19 mouse cellular contexts compared by ENCODE assay signal in the genomic region with DNA sequence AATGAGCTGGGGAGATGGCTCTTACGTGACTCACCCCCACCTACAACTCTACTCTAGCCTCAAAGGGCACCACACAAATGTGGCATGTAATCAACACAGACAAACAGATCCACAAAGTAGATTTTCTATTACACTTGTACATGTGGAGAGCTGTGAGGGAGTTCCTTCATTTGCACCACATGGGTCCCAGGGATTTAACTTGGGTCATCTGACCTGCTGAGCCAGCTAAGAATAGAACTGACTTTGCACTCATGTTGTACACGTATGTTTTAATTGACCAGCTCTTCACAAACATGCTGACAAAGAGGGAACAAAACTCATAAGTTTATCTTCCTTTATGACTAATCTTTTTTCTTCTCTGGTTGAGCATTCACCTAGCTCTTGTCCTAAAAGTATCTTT.
"Had no signal": no experiment of that assay in that cellular context is flagged by ENCODE, and none has a peak within 500 bp of the region (broad histone marks: within the 10 kb centered on the region; RNA-seq: fewer than 3 reads in every experiment).

No protein-coding gene starts in this region.

- H3K27ac ChIP-seq: kidney, postnatal 0 days; layer of hippocampus, adult 2 months; limb, embryonic 10.5 days; limb, embryonic 13.5 days; liver, embryonic 12.5 days; liver, embryonic 15.5 days; lung, embryonic 15.5 days; stomach, postnatal 0 days had no signal

- H3K9ac ChIP-seq: limb, embryonic 13.5 days; liver, embryonic 12.5 days; liver, embryonic 15.5 days; lung, embryonic 15.5 days had no signal

- H3K4me2 ChIP-seq: limb, embryonic 13.5 days; liver, embryonic 12.5 days; liver, embryonic 15.5 days; lung, embryonic 15.5 days; midbrain, embryonic 11.5 days had no signal

- H3K27me3 ChIP-seq: limb, embryonic 13.5 days; liver, embryonic 12.5 days; liver, embryonic 15.5 days; lung, embryonic 15.5 days; megakaryocyte, embryonic 14.5 days had no signal

- H3K4me3 ChIP-seq: layer of hippocampus, adult 2 months; limb, embryonic 10.5 days; limb, embryonic 13.5 days; liver, embryonic 12.5 days; liver, embryonic 15.5 days; lung, embryonic 15.5 days; megakaryocyte, embryonic 14.5 days had no signal

- H3K4me1 ChIP-seq: limb, embryonic 10.5 days; limb, embryonic 13.5 days; liver, embryonic 12.5 days; lung, embryonic 15.5 days had no signal

- DNase-seq: kidney, postnatal 25 days; layer of hippocampus, adult 9-11 months; liver; lung, adult 18-20 months; lung, postnatal 10 days; lung, postnatal 36 days; midbrain, embryonic 14.5 days; thymus, adult 18-20 months; thymus, postnatal 36 days had no signal

- H3K9me3 ChIP-seq: limb, embryonic 10.5 days; limb, embryonic 13.5 days; liver, embryonic 12.5 days; liver, embryonic 15.5 days; lung, embryonic 15.5 days; megakaryocyte, embryonic 14.5 days had no signal

- ATAC-seq: liver, embryonic 12.5 days had no signal
